Mouse (Mus musculus): ENCODE data around the gene Pctp. TPM values are rescaled to one million over a fixed set of nuclear protein-coding genes. Genes with fewer than 3 reads are reported as not detected.

The Pctp gene
- polyA plus RNA-seq, 1 experiment from 2014 or later = 0.90 TPM

DNA sequence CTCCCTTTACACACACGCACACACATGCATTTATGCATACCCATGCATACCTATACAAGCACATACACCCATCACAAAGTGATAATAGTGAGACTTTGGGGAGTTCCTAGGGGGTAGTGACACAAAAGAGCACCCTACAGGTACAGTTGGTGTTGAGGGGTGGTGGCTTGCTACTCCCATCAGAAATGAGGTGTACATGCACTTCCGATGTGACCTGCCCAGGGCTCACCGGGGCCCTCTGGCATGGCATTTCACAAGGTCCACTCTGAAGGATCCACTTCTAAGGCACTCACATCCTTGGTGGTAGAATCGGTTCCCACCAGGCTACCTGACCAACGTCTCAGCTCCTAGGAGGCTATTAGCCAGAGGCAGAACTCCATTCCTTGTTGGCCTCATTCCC lies 26.3 kb downstream of the Pctp start:
- Histone ChIP-seq H3K4me2 (ENCODE audit: low read depth, low read length) (no peak overlapping the region), H3K27ac (ENCODE audit: low read depth, low read length) (no peak overlapping the region), H3K27me3 (ENCODE audit: control insufficient read depth, insufficient read depth, low read length) (no peaks in the 10 kb centered on the region), H3K9me3 (ENCODE audit: control insufficient read depth, low read length) (no peaks in the 10 kb centered on the region), H3K9ac (replicated peaks; ENCODE audit: low read depth, low read length) (no peak overlapping the region), H3K36me3 (ENCODE audit: control insufficient read depth, insufficient read depth, low read length) (no peaks in the 10 kb centered on the region), H3K4me1 (ENCODE audit: control insufficient read depth, insufficient read depth, low read length) (peaks cover 4% of the 10 kb centered on the region; the same call in 1 of the 2 replicates), H3K4me3 (ENCODE audit: low read depth, low read length) (no peak overlapping the region)
- 95% methylated on average over 5 of the region's 5 CpGs for WGBS
- ATAC-seq (ENCODE audit: low read depth) = no peak

- Histone ChIP-seq H3K4me3 (ENCODE audit: low read depth, low read length) (no peak overlapping the region), H3K9me3 (ENCODE audit: control insufficient read depth, low read length) (no peaks in the 10 kb centered on the region), H3K27ac (ENCODE audit: low read depth, low read length) (no peak overlapping the region), H3K36me3 (ENCODE audit: control insufficient read depth, insufficient read depth, low read length) (no peaks in the 10 kb centered on the region), H3K4me2 (ENCODE audit: low read depth, low read length) (no peak overlapping the region), H3K9ac (replicated peaks; ENCODE audit: low read depth, low read length) (no peak overlapping the region), H3K27me3 (ENCODE audit: control insufficient read depth, insufficient read depth, low read length) (no peaks in the 10 kb centered on the region), H3K4me1 (ENCODE audit: control insufficient read depth, insufficient read depth, low read length) (no peaks in the 10 kb centered on the region)
- no peak for ATAC-seq (ENCODE audit: low read depth)
- WGBS = 23% methylated on average over 3 of the region's 3 CpGs
These were observed 31.4 kb downstream of the Pctp start for GRCm38 (mm10) chr11:89971296-89971695.

GRCm38 (mm10) chr11:89970726-89971125 lies 32.0 kb downstream of the Pctp start:
- 29% methylated on average over 4 of the region's 4 CpGs for WGBS

DNA sequence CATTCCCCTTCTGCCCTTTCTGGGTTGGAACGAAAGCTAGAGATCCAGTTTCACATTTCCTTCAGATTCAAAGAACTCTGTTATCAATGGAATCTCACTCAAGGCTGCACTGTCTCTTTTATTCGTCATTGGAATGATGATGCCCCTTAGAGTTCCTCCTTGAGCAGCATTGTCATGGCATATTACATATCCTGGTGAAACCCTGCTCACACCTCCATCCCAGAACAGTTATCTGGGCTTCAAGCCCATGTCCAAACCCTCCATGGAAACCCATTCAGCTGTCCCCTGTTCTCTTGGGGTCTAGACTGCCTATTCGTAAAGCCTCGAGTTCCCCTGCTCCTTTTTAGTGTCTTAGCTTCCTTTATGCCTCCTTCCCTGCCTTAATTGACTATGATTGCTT lies 33.6 kb downstream of the Pctp start:
- Histone ChIP-seq H3K4me2 (ENCODE audit: low read depth, low read length) (no peak overlapping the region), H3K36me3 (ENCODE audit: control insufficient read depth, insufficient read depth, low read length) (no peaks in the 10 kb centered on the region), H3K27ac (ENCODE audit: low read depth, low read length) (no peak overlapping the region), H3K4me3 (ENCODE audit: low read depth, low read length) (no peak overlapping the region), H3K27me3 (ENCODE audit: control insufficient read depth, insufficient read depth, low read length) (no peaks in the 10 kb centered on the region), H3K9me3 (ENCODE audit: control insufficient read depth, low read length) (no peaks in the 10 kb centered on the region), H3K9ac (replicated peaks; ENCODE audit: low read depth, low read length) (no peak overlapping the region), H3K4me1 (ENCODE audit: control insufficient read depth, insufficient read depth, low read length) (no peaks in the 10 kb centered on the region)
- WGBS = 73% methylated on average over 4 of the region's 4 CpGs
- ATAC-seq (ENCODE audit: low read depth) = no peak

More at GRCm38 (mm10) chr11:89970726-89971125, 32.0 kb downstream of the Pctp start:
- no peak overlapping the region for H3K9ac ChIP-seq (replicated peaks; ENCODE audit: low read depth, low read length)
- no peak overlapping the region for H3K4me3 ChIP-seq (ENCODE audit: low read depth, low read length)
- H3K4me2 ChIP-seq (ENCODE audit: low read depth, low read length) = no peak overlapping the region
- H3K27ac ChIP-seq (ENCODE audit: low read depth, low read length) = no peak overlapping the region
- ATAC-seq (ENCODE audit: low read depth) = no peak
- H3K4me1 ChIP-seq (ENCODE audit: control insufficient read depth, insufficient read depth, low read length) = no peaks in the 10 kb centered on the region
- H3K9me3 ChIP-seq (ENCODE audit: control insufficient read depth, low read length) = no peaks in the 10 kb centered on the region
- no peaks in the 10 kb centered on the region for H3K36me3 ChIP-seq (ENCODE audit: control insufficient read depth, insufficient read depth, low read length)
- no peaks in the 10 kb centered on the region for H3K27me3 ChIP-seq (ENCODE audit: control insufficient read depth, insufficient read depth, low read length)

DNA sequence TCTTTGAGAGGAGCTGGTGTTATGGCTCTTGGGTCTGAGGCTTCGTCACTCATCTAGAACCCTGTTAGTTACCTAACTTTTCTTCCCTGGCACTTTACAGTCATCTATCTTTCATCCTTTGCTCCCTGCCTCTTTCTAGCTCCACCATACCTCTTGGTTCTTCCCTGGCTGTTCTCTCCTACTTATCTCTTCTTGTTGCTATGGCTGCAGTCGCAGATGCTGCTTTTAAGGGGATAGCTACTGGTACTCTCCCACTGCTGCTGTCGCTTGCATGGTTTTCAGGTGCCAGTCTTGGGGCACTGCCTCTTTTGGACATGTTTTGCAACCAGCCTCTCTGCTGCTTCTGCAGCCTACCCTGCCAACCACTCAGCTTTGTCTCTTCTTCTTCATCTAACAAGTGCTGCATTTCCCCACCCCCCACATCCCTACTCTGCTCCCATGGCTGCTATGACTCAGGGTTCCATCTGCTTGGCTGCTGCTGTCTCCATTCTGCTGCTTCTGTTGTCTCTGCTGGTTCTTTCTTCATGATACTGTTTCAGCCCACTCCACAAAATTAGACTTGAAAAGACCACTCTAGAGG lies 51.9 kb downstream of the Pctp start:
- Histone ChIP-seq H3K9me3 (ENCODE audit: control insufficient read depth, low read length) (no peaks in the 10 kb centered on the region), H3K4me2 (ENCODE audit: low read depth, low read length) (no peak overlapping the region), H3K4me1 (ENCODE audit: control insufficient read depth, insufficient read depth, low read length) (no peaks in the 10 kb centered on the region), H3K36me3 (ENCODE audit: control insufficient read depth, insufficient read depth, low read length) (no peaks in the 10 kb centered on the region), H3K9ac (replicated peaks; ENCODE audit: low read depth, low read length) (no peak overlapping the region), H3K4me3 (ENCODE audit: low read depth, low read length) (no peak overlapping the region), H3K27ac (ENCODE audit: low read depth, low read length) (no peak overlapping the region), H3K27me3 (ENCODE audit: control insufficient read depth, insufficient read depth, low read length) (no peaks in the 10 kb centered on the region)
- ATAC-seq (ENCODE audit: low read depth) = no peak
- 88% methylated on average over 3 of the region's 3 CpGs for WGBS

- H3K9ac ChIP-seq (replicated peaks; ENCODE audit: low read depth, low read length) = no peak overlapping the region
These were observed 54.9 kb downstream of the Pctp start for GRCm38 (mm10) chr11:89947806-89948205.

GRCm38 (mm10) chr11:89945159-89945558 lies 57.5 kb downstream of the Pctp start:
- H3K36me3 ChIP-seq (ENCODE audit: control insufficient read depth, insufficient read depth, low read length) = no peaks in the 10 kb centered on the region
- no peak overlapping the region for H3K27ac ChIP-seq (ENCODE audit: low read depth, low read length)
- H3K27me3 ChIP-seq (ENCODE audit: control insufficient read depth, insufficient read depth, low read length) = no peaks in the 10 kb centered on the region
- no peaks in the 10 kb centered on the region for H3K4me1 ChIP-seq (ENCODE audit: control insufficient read depth, insufficient read depth, low read length)
- peak; percentile 24; the same call in 1 of the 2 replicates for ATAC-seq (ENCODE audit: low read depth)
- no peak overlapping the region for H3K4me3 ChIP-seq (ENCODE audit: low read depth, low read length)
- 51% methylated on average over 8 of the region's 8 CpGs for WGBS
- no peak overlapping the region for H3K9ac ChIP-seq (replicated peaks; ENCODE audit: low read depth, low read length)
- no peak overlapping the region for H3K4me2 ChIP-seq (ENCODE audit: low read depth, low read length)
- H3K9me3 ChIP-seq (ENCODE audit: control insufficient read depth, low read length) = no peaks in the 10 kb centered on the region

More at GRCm38 (mm10) chr11:89947806-89948205, 54.9 kb downstream of the Pctp start:
- H3K4me2 ChIP-seq (ENCODE audit: low read depth, low read length) = no peak overlapping the region
- 90% methylated on average over 4 of the region's 4 CpGs for WGBS
- H3K4me3 ChIP-seq (ENCODE audit: low read depth, low read length) = no peak overlapping the region
- no peaks in the 10 kb centered on the region for H3K36me3 ChIP-seq (ENCODE audit: control insufficient read depth, insufficient read depth, low read length)
- H3K27me3 ChIP-seq (ENCODE audit: control insufficient read depth, insufficient read depth, low read length) = no peaks in the 10 kb centered on the region
- no peak overlapping the region for H3K27ac ChIP-seq (ENCODE audit: low read depth, low read length)
- H3K9me3 ChIP-seq (ENCODE audit: control insufficient read depth, low read length) = no peaks in the 10 kb centered on the region
- H3K4me1 ChIP-seq (ENCODE audit: control insufficient read depth, insufficient read depth, low read length) = no peaks in the 10 kb centered on the region
- no peak for ATAC-seq (ENCODE audit: low read depth)

DNA sequence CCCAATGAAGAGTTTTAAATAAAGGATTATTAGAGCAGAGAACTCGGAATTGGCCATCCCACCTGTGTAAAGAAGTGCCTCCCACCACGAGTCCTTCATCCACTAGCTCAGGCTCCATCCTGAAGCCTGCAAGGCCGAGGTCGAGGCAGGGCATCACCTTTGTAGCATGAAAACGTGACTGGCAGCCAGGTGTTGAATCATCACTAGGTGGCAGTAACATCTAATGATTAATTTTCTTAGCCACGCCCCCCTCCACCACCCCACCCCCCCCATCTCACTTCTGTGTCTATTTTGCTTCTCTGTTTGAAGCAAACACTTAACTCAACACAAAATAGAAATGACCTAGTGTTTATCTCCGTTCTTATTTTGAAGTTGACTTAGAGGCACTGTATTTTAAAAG lies 65.5 kb downstream of the Pctp start:
- no peaks in the 10 kb centered on the region for H3K9me3 ChIP-seq (ENCODE audit: control insufficient read depth, low read length)
- no peak overlapping the region for H3K4me3 ChIP-seq (ENCODE audit: low read depth, low read length)
- WGBS = 43% methylated on average over 7 of the region's 7 CpGs
- no peak overlapping the region for H3K27ac ChIP-seq (ENCODE audit: low read depth, low read length)
- H3K4me2 ChIP-seq (ENCODE audit: low read depth, low read length) = no peak overlapping the region
- H3K4me1 ChIP-seq (ENCODE audit: control insufficient read depth, insufficient read depth, low read length) = 0 out of 2 replicates have a peak, but pooled peaks cover 8% of the 10 kb centered on the region
- no peaks in the 10 kb centered on the region for H3K36me3 ChIP-seq (ENCODE audit: control insufficient read depth, insufficient read depth, low read length)
- no peaks in the 10 kb centered on the region for H3K27me3 ChIP-seq (ENCODE audit: control insufficient read depth, insufficient read depth, low read length)
- H3K9ac ChIP-seq (replicated peaks; ENCODE audit: low read depth, low read length) = no peak overlapping the region
- no peak for ATAC-seq (ENCODE audit: low read depth)

Data from neural tube, embryonic 14.5 days (tissue).